Mouse (Mus musculus): Measurements from ENCODE around the gene Synpr. TPM values are rescaled to one million over a fixed set of nuclear protein-coding genes. Genes with fewer than 3 reads are reported as not detected.

Synpr gene
- polyA plus RNA-seq, 1 experiment from 2014 or later = 1.2 TPM

GRCm38 (mm10) chr14:13597204-13597603 lies 312.6 kb downstream of the Synpr start:
- H3K4me1 ChIP-seq (replicated peaks; ENCODE audit: control insufficient read depth, insufficient read depth, low read length) = no peaks in the 10 kb centered on the region
- H3K9me3 ChIP-seq (ENCODE audit: control insufficient read depth, low read length) = no peaks in the 10 kb centered on the region
- 46% methylated on average over 2 of the region's 2 CpGs for WGBS
- peak overlapping the region; percentile 31; the same call in 1 of the 2 replicates for H3K4me2 ChIP-seq (ENCODE audit: low read depth, low read length)
- H3K27me3 ChIP-seq (ENCODE audit: control insufficient read depth, insufficient read depth, low read depth, low read length) = no peaks in the 10 kb centered on the region
- no peaks in the 10 kb centered on the region for H3K36me3 ChIP-seq (ENCODE audit: control insufficient read depth, insufficient read depth, low read length)
- no peak overlapping the region for H3K9ac ChIP-seq (ENCODE audit: low read length)
- peak overlapping the region; percentile 28 for H3K4me3 ChIP-seq (ENCODE audit: low read length)
- H3K27ac ChIP-seq (ENCODE audit: low read length) = no peak overlapping the region
- peak; percentile 66; the same call in 1 of the 2 replicates for ATAC-seq (ENCODE audit: low read depth)

- no peak overlapping the region for H3K4me2 ChIP-seq (ENCODE audit: low read depth, low read length)
- ATAC-seq (ENCODE audit: low read depth) = no peak
- no peak overlapping the region for H3K27ac ChIP-seq (ENCODE audit: low read length)
- WGBS = 37% methylated on average over 2 of the region's 2 CpGs
- no peaks in the 10 kb centered on the region for H3K9me3 ChIP-seq (ENCODE audit: control insufficient read depth, low read length)
- no peak overlapping the region for H3K4me3 ChIP-seq (ENCODE audit: low read length)
- no peaks in the 10 kb centered on the region for H3K27me3 ChIP-seq (ENCODE audit: control insufficient read depth, insufficient read depth, low read depth, low read length)
- no peaks in the 10 kb centered on the region for H3K36me3 ChIP-seq (ENCODE audit: control insufficient read depth, insufficient read depth, low read length)
- H3K4me1 ChIP-seq (replicated peaks; ENCODE audit: control insufficient read depth, insufficient read depth, low read length) = no peaks in the 10 kb centered on the region
- no peak overlapping the region for H3K9ac ChIP-seq (ENCODE audit: low read length)
These were observed 336.0 kb downstream of the Synpr start for GRCm38 (mm10) chr14:13620531-13620930.

GRCm38 (mm10) chr14:13649865-13650264 lies 365.3 kb downstream of the Synpr start:
- no peak overlapping the region for H3K9ac ChIP-seq (ENCODE audit: low read length)
- no peak overlapping the region for H3K27ac ChIP-seq (ENCODE audit: low read length)
- no peak for ATAC-seq (ENCODE audit: low read depth)
- H3K9me3 ChIP-seq (ENCODE audit: control insufficient read depth, low read length) = no peaks in the 10 kb centered on the region
- no peaks in the 10 kb centered on the region for H3K4me1 ChIP-seq (replicated peaks; ENCODE audit: control insufficient read depth, insufficient read depth, low read length)
- 87% methylated on average over 1 of the region's 1 CpGs for WGBS
- no peaks in the 10 kb centered on the region for H3K27me3 ChIP-seq (ENCODE audit: control insufficient read depth, insufficient read depth, low read depth, low read length)
- H3K4me3 ChIP-seq (ENCODE audit: low read length) = no peak overlapping the region
- no peaks in the 10 kb centered on the region for H3K36me3 ChIP-seq (ENCODE audit: control insufficient read depth, insufficient read depth, low read length)
- H3K4me2 ChIP-seq (ENCODE audit: low read depth, low read length) = no peak overlapping the region

GRCm38 (mm10) chr14:13651039-13651438 lies 366.5 kb downstream of the Synpr start:
- Histone ChIP-seq H3K9me3 (ENCODE audit: control insufficient read depth, low read length) (no peaks in the 10 kb centered on the region), H3K4me3 (ENCODE audit: low read length) (no peak overlapping the region), H3K27me3 (ENCODE audit: control insufficient read depth, insufficient read depth, low read depth, low read length) (no peaks in the 10 kb centered on the region), H3K36me3 (ENCODE audit: control insufficient read depth, insufficient read depth, low read length) (no peaks in the 10 kb centered on the region), H3K9ac (ENCODE audit: low read length) (no peak overlapping the region), H3K4me1 (replicated peaks; ENCODE audit: control insufficient read depth, insufficient read depth, low read length) (no peaks in the 10 kb centered on the region), H3K4me2 (ENCODE audit: low read depth, low read length) (no peak overlapping the region), H3K27ac (ENCODE audit: low read length) (no peak overlapping the region)
- 46% methylated on average over 1 of the region's 1 CpGs for WGBS
- ATAC-seq (ENCODE audit: low read depth) = no peak

GRCm38 (mm10) chr14:13651541-13652298 lies 367.1 kb downstream of the Synpr start:
- H3K36me3 ChIP-seq (ENCODE audit: control insufficient read depth, insufficient read depth, low read length) = no peaks in the 10 kb centered on the region
- 66% methylated on average over 2 of the region's 2 CpGs for WGBS
- H3K9me3 ChIP-seq (ENCODE audit: control insufficient read depth, low read length) = no peaks in the 10 kb centered on the region

More at GRCm38 (mm10) chr14:13651541-13652298, 367.1 kb downstream of the Synpr start:
- H3K27ac ChIP-seq (ENCODE audit: low read length) = no peak overlapping the region
- H3K9ac ChIP-seq (ENCODE audit: low read length) = no peak overlapping the region
- no peak overlapping the region for H3K4me2 ChIP-seq (ENCODE audit: low read depth, low read length)
- H3K27me3 ChIP-seq (ENCODE audit: control insufficient read depth, insufficient read depth, low read depth, low read length) = no peaks in the 10 kb centered on the region
- no peak for ATAC-seq (ENCODE audit: low read depth)
- no peak overlapping the region for H3K4me3 ChIP-seq (ENCODE audit: low read length)
- H3K4me1 ChIP-seq (replicated peaks; ENCODE audit: control insufficient read depth, insufficient read depth, low read length) = no peaks in the 10 kb centered on the region
